ENCODE assay signal across 18 mouse cellular contexts in the genomic region with DNA sequence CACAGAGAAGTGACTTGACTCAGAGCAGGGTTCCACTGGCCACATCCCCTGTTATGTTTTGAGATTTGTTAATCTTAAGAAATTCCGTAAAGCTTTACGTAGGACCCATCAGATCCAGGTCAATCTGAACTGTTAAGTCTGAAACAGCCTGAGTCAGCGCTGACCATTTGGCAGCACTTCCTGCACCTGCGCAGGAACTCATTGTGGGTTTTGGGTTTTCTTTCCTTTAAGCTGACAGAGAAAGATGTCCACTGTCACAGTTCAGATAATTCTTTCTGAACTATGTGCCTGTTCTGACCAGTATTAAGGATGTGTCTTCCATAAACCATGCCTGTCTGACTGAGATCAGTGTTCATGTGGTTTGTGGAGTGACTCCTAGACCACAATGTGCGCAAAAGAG.
"Had no signal": no experiment of that assay in that cellular context is flagged by ENCODE, and none has a peak within 500 bp of the region (broad histone marks: within the 10 kb centered on the region; RNA-seq: fewer than 3 reads in every experiment).

No protein-coding gene starts in this region.

- DNase-seq: lung, adult 2 months; lung, postnatal 14 days; lung, postnatal 36 days; retina, postnatal 1 day; right cerebral cortex, adult 18-20 months; right cerebral cortex, postnatal 25 days; right cerebral cortex, postnatal 4 days; spleen, adult 18-20 months; thymus, adult 18-20 months; thymus, postnatal 25 days; thymus, postnatal 4 days had no signal

- H3K4me1 ChIP-seq: lung, embryonic 15.5 days; midbrain, embryonic 13.5 days; midbrain, embryonic 15.5 days; neural tube, embryonic 13.5 days; neural tube, embryonic 15.5 days had no signal

- H3K36me3 ChIP-seq: lung, embryonic 15.5 days; midbrain, embryonic 13.5 days; midbrain, embryonic 15.5 days; neural tube, embryonic 13.5 days; neural tube, embryonic 15.5 days had no signal

- H3K27ac ChIP-seq: lung, embryonic 15.5 days; macrophage; midbrain, embryonic 13.5 days; midbrain, embryonic 15.5 days; neural tube, embryonic 13.5 days; neural tube, embryonic 15.5 days had no signal

- H3K4me3 ChIP-seq: lung, embryonic 15.5 days; megakaryocyte, embryonic 14.5 days; midbrain, embryonic 13.5 days; midbrain, embryonic 15.5 days; neural tube, embryonic 13.5 days; neural tube, embryonic 15.5 days had no signal

- H3K27me3 ChIP-seq: lung, embryonic 15.5 days; neural tube, embryonic 13.5 days; neural tube, embryonic 15.5 days had no signal
